Mouse (Mus musculus) olfactory bulb, adult 2 months (tissue): ENCODE data around the gene Rnf144b.

Experiments
- CTCF ChIP-seq: fragments of 200-500 bp; IDR thresholded peaks from 2 replicates; pipeline ENCODE4 v1.5.1; 2012; ENCODE audit warnings: low read depth, mild to moderate bottlenecking, low read length, moderate library complexity; ENCODE audit not compliant: insufficient read depth
- POLR2A ChIP-seq: fragments of 200-500 bp; IDR thresholded peaks from 2 replicates; pipeline ENCODE4 v1.6.1; 2012; ENCODE audit warnings: mild to moderate bottlenecking, low read depth, low read length, moderate library complexity; ENCODE audit not compliant: insufficient read depth

- no peak for TF ChIP-seq POLR2A
- no peak for TF ChIP-seq CTCF
These were observed 72.2 kb downstream of the Rnf144b start for GRCm38 (mm10) chr13:47194695-47195094.
